Mouse (Mus musculus) mammary gland, adult 2 months (tissue): Measurements from ENCODE around the gene Trp53rka. TPM values are rescaled to one million over a fixed set of nuclear protein-coding genes. Genes with fewer than 3 reads are reported as not detected.

Experiments
- polyA plus RNA-seq: library from polyadenylated mRNA; depleted of rRNA; stranded (reverse); fragments of >200 nt; gene quantifications from 2 replicates; pipeline ENCODE4 v1.2.3, GENCODE M21; 2012; ENCODE audit warnings: low replicate concordance; rRNA removed

The Trp53rka gene
- 19.2 and 28.1 TPM in 2 replicates for polyA plus RNA-seq

GRCm38 (mm10) chr2:165492648-165493553 lies at the start of gene Trp53rka:
TSS of gene Trp53rka (minus strand) at chr2:165493324.

GRCm38 (mm10) chr2:165503259-165504203 lies 10.4 kb upstream of the Trp53rka start, which contains the start of gene Slc2a10:
TSS of gene Slc2a10 (plus strand) at chr2:165503787.

GRCm38 (mm10) chr2:165473003-165473402 lies 20.1 kb downstream of the Trp53rka start, which contains the start of gene Slc13a3:
TSS of gene Slc13a3 (minus strand) at chr2:165473230.

Other genes starting within 250 kb of the Trp53rka start
- 78.4 and 86.8 TPM in 2 replicates for gene Slc35c2, start 205.5 kb downstream of the Trp53rka start, polyA plus RNA-seq
- gene Elmo2, start 166.8 kb downstream of the Trp53rka start, polyA plus RNA-seq, result 77.5 and 109 TPM in 2 replicates
- not detected in 2 replicates for gene Zfp663, start 124.6 kb downstream of the Trp53rka start, polyA plus RNA-seq
- gene Zfp334, start 105.1 kb downstream of the Trp53rka start, polyA plus RNA-seq, result 1.3 and 2.2 TPM in 2 replicates
- 0.79 and 1.0 TPM in 2 replicates for gene Ocstamp, start 92.9 kb downstream of the Trp53rka start, polyA plus RNA-seq
- 5.3 and 5.8 TPM in 2 replicates for gene Slc13a3, start 20.1 kb downstream of the Trp53rka start, polyA plus RNA-seq
- gene Slc2a10, start 10.5 kb upstream of the Trp53rka start, polyA plus RNA-seq, result 6.5 and 7.3 TPM in 2 replicates
- 29.8 and 36.4 TPM in 2 replicates for gene Eya2, start 101.7 kb upstream of the Trp53rka start, polyA plus RNA-seq